In genomic region chr16:20908467-20909351, GRCm38 (mm10) we compare ENCODE assay signal across 8 mouse cellular contexts.
A peak's percentile ranks its signal among the peaks of the same experiment; 100 is the strongest.
DNase-seq lines count a peak whose midpoint lies in the region; ATAC-seq and TF ChIP-seq lines count a peak whose summit lies in the region.
"Not testable (repeated sequence)": the region's sequence is repeated elsewhere in the genome, so short reads cannot be mapped to it uniquely, and the experiment has no call there.

No protein-coding gene starts in this region.

- not testable (repeated sequence) for H3K9ac ChIP-seq in forebrain, postnatal 0 days; hindbrain, embryonic 16.5 days (ENCODE audit: low read depth, low read length); liver, embryonic 12.5 days; midbrain, embryonic 13.5 days (replicated peaks)

- H3K4me1 ChIP-seq in forebrain, postnatal 0 days (ENCODE audit: insufficient read depth); hindbrain, embryonic 16.5 days (ENCODE audit: control insufficient read depth, insufficient read depth, low read depth, low read length); liver, embryonic 12.5 days; midbrain, embryonic 13.5 days (replicated peaks); small intestine, adult 2 months (ENCODE audit: control insufficient read depth, insufficient read depth, insufficient read length, low read length): not testable (repeated sequence)

- H3K27ac ChIP-seq in forebrain, postnatal 0 days (ENCODE audit: low read depth, low read length); hindbrain, embryonic 16.5 days (ENCODE audit: low read depth, low read length); liver, embryonic 12.5 days; midbrain, embryonic 13.5 days; small intestine, adult 2 months (ENCODE audit: insufficient read depth, low read depth, low read length): not testable (repeated sequence)

- WGBS in forebrain, postnatal 0 days = 45% methylated on average over 16 of the region's 18 CpGs
- 43% methylated on average over 16 of the region's 18 CpGs for WGBS in hindbrain, embryonic 16.5 days
- 32% methylated on average over 17 of the region's 18 CpGs for WGBS in liver, embryonic 12.5 days (ENCODE audit: insufficient replicate concordance)
- 42% methylated on average over 18 of the region's 18 CpGs for WGBS in midbrain, embryonic 13.5 days
- whole genome bisulfite sequencing in small intestine, adult 2 months = 14% methylated on average over 18 of the region's 18 CpGs

- not testable (repeated sequence) for TF ChIP-seq POLR2A in small intestine, adult 2 months (IDR thresholded peaks at IDR 0.05; ENCODE audit: low read depth, low read length)

- not testable (repeated sequence) for H3K9me3 ChIP-seq in forebrain, postnatal 0 days (ENCODE audit: low read length); hindbrain, embryonic 16.5 days (ENCODE audit: control insufficient read depth, low read length); liver, embryonic 12.5 days (replicated peaks); midbrain, embryonic 13.5 days

- ATAC-seq in CD4-positive, CD25-positive, alpha-beta regulatory T cell, adult 4 months = peak; percentile 93
- peak; percentile 83 for ATAC-seq in forebrain, postnatal 0 days
- peak; percentile 74 for ATAC-seq in hindbrain, embryonic 16.5 days
- not testable (repeated sequence) for ATAC-seq in liver, embryonic 12.5 days
- peak; percentile 65 for ATAC-seq in midbrain, embryonic 13.5 days

- peak; percentile 48; the same call in 1 of the 2 replicates for TF ChIP-seq CTCF in forebrain, postnatal 0 days (IDR thresholded peaks at IDR 0.05; ENCODE audit: low read depth)
- TF ChIP-seq CTCF in small intestine, adult 2 months (IDR thresholded peaks at IDR 0.05; ENCODE audit: extremely low read depth, insufficient read length, insufficient replicate concordance, low read depth, low read length) = peak; percentile 19; the same call in 1 of the 2 replicates

- DNase-seq in cerebellum, postnatal 14 days = peak; percentile 10 to 12
- not testable (repeated sequence) for DNase-seq in forebrain, postnatal 0 days
- DNase-seq in kidney, postnatal 10 days = peak; percentile 35

- not testable (repeated sequence) for H3K4me3 ChIP-seq in forebrain, postnatal 0 days (ENCODE audit: low read depth, low read length); hindbrain, embryonic 16.5 days (ENCODE audit: low read length); liver, embryonic 12.5 days; midbrain, embryonic 13.5 days (replicated peaks); small intestine, adult 2 months (ENCODE audit: low read depth, low read length)

- not testable (repeated sequence) for H3K27me3 ChIP-seq in forebrain, postnatal 0 days (ENCODE audit: insufficient read depth, low read length); hindbrain, embryonic 16.5 days (replicated peaks; ENCODE audit: control insufficient read depth, insufficient read depth, low read length); liver, embryonic 12.5 days (replicated peaks); midbrain, embryonic 13.5 days; small intestine, adult 2 months (ENCODE audit: control insufficient read depth, insufficient read depth, low read length)

- H3K36me3 ChIP-seq in forebrain, postnatal 0 days (ENCODE audit: insufficient read depth); hindbrain, embryonic 16.5 days (ENCODE audit: control insufficient read depth, insufficient read depth, low read length); liver, embryonic 12.5 days; midbrain, embryonic 13.5 days; small intestine, adult 2 months (ENCODE audit: control insufficient read depth, insufficient read depth, low read length): not testable (repeated sequence)

- not testable (repeated sequence) for H3K4me2 ChIP-seq in forebrain, postnatal 0 days (ENCODE audit: low read depth); hindbrain, embryonic 16.5 days (ENCODE audit: low read length); midbrain, embryonic 13.5 days (replicated peaks)
- H3K4me2 ChIP-seq in liver, embryonic 12.5 days = peak overlapping the region; percentile 32; the same call in 1 of the 2 replicates
